Mouse (Mus musculus) bone marrow macrophage, adult 2 months (primary cell): ENCODE data around the gene Kynu. TPM values are rescaled to one million over a fixed set of nuclear protein-coding genes. Genes with fewer than 3 reads are reported as not detected.

Experiments used
- H3K27ac ChIP-seq: 2 replicates; pipeline ENCODE4 v1.5.1; 2012; ENCODE audit warnings: low read depth, low read length; ENCODE audit not compliant: insufficient read depth
- H3K4me1 ChIP-seq: 2 replicates; pipeline ENCODE4 v1.6.1; 2012; ENCODE audit warnings: low read length; ENCODE audit not compliant: control insufficient read depth, insufficient read depth
- H3K4me3 ChIP-seq: 2 replicates; pipeline ENCODE4 v1.5.1; 2012; ENCODE audit warnings: mild to moderate bottlenecking, low read length, moderate library complexity; ENCODE audit not compliant: insufficient read depth
- CTCF ChIP-seq: IDR thresholded peaks from 2 replicates; pipeline ENCODE4 v1.5.1; 2012; ENCODE audit warnings: low read depth, mild to moderate bottlenecking, low read length, moderate library complexity
- POLR2A ChIP-seq: IDR thresholded peaks from 2 replicates; pipeline ENCODE4 v1.6.1; 2012; ENCODE audit warnings: mild to moderate bottlenecking, low read depth, low read length, borderline replicate concordance
- polyA plus RNA-seq: library from polyadenylated mRNA; stranded (reverse); fragments of >200 nt; gene quantifications from 2 replicates; pipeline ENCODE4 v1.2.4, GENCODE M21; 2012; ENCODE audit not compliant: missing spikeins, insufficient read depth, insufficient read length

The Kynu gene
- polyA plus RNA-seq, 1 experiment: 1.6 TPM

DNA sequence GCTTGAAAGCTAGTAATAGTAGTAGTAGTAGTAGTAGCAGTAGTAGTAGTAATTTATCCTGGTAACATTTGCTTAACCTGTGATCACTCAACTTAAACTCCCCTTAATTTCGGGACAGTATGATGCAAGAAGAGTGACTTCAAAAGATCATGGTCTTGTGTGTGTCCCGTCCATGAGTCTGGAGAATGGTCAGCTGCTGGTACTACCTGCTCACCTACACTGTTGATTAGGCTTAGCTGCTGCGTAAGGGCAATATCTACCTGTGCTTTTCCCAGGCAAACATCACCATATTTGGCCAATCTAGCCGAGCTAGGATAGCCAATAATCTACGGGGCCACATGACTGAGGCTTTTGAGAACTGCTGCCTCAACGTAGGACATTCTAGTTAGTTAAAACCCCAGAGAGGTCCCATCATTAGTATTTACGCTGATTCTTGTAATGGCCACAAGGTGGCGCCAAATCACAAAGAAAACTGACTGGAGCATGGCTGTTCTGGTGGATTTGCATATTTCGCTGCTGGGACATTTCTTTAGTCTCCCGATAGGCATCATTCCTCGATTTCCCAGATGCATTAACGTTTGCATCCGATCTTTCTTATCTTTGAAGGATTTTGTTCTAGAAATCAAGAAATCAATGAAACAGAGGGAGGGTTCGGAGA, 167.4 kb downstream of the Kynu start:
- Histone ChIP-seq H3K27ac (no peak overlapping the region), H3K4me3 (no peak overlapping the region), H3K4me1 (peaks cover 5% of the 10 kb centered on the region)
- TF ChIP-seq POLR2A (no peak), CTCF (no peak)

DNA sequence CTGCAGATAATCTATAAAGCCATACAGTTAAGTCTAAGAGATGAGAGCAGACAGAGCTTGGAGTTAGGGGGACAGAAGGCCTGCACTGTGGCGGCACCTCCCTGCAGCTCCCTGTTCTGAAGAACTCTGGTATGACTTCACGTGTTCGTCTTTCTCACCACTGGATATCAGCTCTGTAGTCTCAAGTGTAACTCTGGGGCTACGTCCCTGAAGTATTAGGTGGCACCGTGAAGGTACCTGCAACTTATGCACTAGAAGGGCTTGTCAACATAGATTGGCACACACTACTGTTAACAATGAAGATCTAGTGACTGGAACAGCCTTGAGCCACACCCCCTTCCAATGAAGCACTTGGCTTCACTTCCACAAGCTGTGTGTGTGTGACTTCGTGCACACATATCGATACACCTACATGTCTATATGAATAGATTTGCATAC, 168.0 kb downstream of the Kynu start:
- no peak overlapping the region for H3K4me3 ChIP-seq
- H3K27ac ChIP-seq: no peak overlapping the region
- peaks cover 8% of the 10 kb centered on the region for H3K4me1 ChIP-seq
- TF ChIP-seq CTCF (no peak), POLR2A (no peak)

DNA sequence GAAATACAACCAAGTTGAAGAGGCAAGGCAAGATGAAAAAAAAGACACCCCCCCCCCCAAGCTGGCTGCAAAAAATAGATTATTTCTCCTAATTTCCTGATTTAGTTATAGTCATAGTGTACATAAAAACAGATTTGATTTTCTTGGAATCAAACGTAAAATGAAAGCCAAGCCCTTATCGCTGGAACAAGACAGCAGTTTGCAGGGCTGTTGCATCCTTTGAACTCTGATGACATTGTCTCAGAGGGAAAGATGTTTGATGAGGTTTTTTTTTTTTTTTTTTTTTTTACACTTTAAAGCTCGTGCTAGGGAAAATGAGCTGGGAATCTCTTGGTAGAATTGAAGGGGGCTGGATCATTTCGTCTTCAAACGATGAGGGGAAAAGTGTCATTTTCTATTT, 172.1 kb downstream of the Kynu start:
- Histone ChIP-seq H3K27ac (no peak overlapping the region), H3K4me1 (peaks cover 8% of the 10 kb centered on the region), H3K4me3 (no peak overlapping the region)
- TF ChIP-seq POLR2A: no peak
- no peak for TF ChIP-seq CTCF

DNA sequence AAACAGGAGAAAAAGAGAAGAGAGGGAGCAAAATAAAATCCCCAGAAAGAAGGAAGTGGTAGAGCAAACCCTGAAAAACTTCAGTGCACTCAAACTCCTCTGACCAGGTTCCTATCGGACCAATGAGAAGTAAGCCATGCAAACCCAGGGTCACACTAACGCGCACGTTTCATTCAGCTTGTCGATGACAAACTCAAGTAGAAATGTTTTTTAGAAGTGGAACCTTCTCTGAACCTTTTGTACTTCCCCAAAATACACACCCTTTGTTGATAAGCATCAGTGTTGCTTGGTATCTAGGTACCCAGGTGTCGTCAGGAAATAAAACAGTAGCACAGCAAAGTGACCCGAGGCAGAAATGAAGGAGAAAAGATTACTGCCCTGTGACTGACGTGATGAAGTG, 172.6 kb downstream of the Kynu start:
- Histone ChIP-seq H3K27ac (no peak overlapping the region), H3K4me3 (no peak overlapping the region), H3K4me1 (peaks cover 8% of the 10 kb centered on the region)
- TF ChIP-seq POLR2A: no peak
- TF ChIP-seq CTCF: no peak

DNA sequence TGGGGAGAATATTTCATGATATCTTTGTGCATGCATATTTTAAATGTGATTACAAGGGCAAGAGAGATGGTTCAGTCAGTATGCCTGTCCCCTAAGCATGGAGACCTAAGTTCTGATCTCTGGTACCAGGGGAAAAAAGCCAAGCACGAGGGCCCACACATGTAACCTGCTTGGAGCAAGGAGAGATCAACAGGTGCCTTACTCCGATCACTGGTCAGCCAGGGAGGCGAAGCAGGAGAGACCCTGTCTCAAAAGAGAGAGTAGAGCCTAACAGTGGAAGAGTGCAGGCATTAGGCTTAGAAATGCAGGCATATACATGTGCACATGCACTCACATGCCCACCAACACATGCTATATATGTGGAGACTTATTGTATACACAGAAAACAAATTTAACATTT, 173.7 kb downstream of the Kynu start:
- peaks cover 8% of the 10 kb centered on the region for H3K4me1 ChIP-seq
- no peak overlapping the region for H3K4me3 ChIP-seq
- no peak overlapping the region for H3K27ac ChIP-seq
- TF ChIP-seq POLR2A (no peak), CTCF (no peak)

Other genes starting within 250 kb of the Kynu start
- gene Arhgap15, start 193.5 kb downstream of the Kynu start, polyA plus RNA-seq: 42.7 and 43.7 TPM in 2 replicates